Mouse (Mus musculus) heart, postnatal 10 days (tissue): ENCODE results near the gene Vmn2r80. TPM values are rescaled to one million over a fixed set of nuclear protein-coding genes. Genes with fewer than 3 reads are reported as not detected.
"Not testable (repeated sequence)": the region's sequence is repeated elsewhere in the genome, so short reads cannot be mapped to it uniquely, and the experiment has no call there.

ENCODE experiments used
- DNase-seq, 2 experiments: peaks; one replicate each; pipeline ENCODE4 v3.0.0; 2021
- intact Hi-C: fragments of 180-260 bp; cut with DNase I; formaldehyde crosslinking; loops from one replicate; pipeline ENCODE4 v1.15.1; 2025
- total RNA-seq, 2 experiments: library from RNA; stranded (reverse); gene quantifications; 2 replicates each; pipeline ENCODE4 v1.2.3; 2021

Gene Vmn2r80
- total RNA-seq, result not detected

DNA sequence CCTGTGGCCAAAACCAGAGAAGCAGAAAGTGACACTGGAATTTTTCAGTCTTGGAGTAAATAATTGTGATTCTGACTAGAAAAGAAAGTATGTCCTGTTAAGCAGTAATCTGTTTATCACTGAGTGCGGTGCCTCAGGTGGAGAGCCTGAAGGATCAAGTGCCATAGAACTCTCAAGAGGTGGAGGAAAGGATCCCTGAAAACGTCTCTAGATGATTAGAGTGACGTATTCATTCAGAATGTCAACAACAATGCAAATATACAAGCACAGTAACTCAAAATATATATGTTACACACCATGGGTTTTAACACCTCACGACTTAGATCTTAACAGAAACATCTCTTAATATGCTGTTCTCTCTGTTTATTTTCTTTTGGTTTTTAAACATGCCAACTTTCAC is at the start of gene Vmn2r80:
Gene Vmn2r80 (plus strand): TSS at position 301 of the 400 bp plus-strand sequence.
- DNase-seq, intact Hi-C loops: not testable (repeated sequence)

DNA sequence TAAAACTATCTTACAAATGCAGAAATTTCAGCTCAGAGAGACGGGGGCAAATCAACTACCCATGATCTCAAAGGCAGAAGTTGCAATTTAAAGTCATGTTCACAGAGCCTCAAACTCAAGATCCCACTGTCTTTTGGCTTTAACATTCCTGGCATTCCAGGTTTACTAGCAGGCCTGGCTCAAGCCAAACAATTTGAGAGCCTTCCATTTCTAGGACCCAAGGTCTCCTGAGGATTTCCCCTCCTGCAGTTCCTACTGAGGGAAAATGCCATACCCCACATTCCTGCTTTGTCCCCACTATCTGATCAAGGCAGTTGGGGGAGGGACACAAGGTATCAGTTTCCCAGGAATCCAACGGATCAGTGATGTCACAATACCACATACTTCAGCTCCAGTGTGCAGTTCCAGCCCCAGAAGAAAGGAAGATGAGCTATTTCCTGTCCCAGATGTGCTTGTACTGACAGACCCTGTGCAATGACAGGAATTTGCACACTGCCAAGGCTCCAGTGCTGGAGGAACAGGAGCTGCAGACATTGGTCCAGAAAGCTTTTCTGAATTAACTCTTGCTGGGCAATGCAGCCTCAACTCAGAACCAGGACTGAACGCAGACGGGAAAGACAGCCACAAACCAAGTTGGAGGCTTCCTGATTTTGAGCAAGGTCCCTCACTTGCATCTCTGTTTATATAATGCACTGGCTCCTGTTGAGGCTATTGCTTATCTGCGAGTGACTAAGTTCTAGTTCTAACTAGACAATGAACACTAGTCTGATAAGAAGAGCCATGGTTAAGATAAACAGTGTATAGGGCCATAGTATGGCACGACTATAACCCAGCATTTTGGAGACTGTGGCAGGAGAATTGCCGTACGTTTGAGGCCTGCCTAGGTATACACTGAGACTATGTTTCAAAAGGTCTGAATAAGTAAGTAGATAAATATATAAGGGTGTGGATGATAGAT is 42.0 kb upstream of the Vmn2r80 start:
- DNase-seq, result peak; percentile 6 to 20
- intact Hi-C loops, result no loop called here

DNA sequence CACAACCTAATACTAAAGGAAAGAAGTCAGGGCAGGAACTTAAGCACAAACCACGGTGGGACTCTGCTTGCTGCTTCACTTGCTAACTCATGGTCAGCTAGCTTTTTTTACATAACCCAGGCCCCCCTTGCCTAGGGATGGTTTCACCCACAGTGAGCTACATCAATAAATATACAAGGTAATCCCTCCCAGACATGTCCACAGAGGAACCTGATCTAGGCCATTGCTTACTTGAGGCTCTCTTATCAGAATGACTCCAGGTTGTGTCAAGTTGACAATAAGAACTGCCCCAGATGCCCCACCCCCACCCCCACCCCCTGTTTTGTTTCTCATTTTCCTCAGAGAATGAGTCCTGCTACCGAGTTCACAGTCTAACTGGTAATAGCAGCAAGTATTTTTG is 41.0 kb upstream of the Vmn2r80 start:
- intact Hi-C loops, result no loop called here
- DNase-seq, result no peak

DNA sequence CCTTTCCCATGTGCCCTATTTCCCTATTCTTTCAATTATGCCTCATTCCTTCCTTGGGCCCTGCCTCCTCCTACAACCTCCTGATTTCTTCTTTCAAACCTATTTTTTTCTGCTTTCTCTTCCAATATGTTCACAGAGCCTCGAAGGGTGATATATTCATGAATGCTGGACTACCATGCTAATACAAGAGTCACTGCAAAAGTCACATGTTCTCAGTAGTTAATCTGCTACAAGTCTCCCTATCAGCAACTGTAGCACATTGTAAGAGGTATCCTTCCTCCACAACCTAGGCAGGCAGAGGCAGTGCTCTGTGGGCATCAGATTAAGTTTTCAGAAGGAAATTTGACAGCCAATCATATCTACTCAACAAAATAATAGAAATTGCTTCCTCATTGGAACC is 39.4 kb upstream of the Vmn2r80 start:
- no peak for DNase-seq
- intact Hi-C loops, result no loop called here

DNA sequence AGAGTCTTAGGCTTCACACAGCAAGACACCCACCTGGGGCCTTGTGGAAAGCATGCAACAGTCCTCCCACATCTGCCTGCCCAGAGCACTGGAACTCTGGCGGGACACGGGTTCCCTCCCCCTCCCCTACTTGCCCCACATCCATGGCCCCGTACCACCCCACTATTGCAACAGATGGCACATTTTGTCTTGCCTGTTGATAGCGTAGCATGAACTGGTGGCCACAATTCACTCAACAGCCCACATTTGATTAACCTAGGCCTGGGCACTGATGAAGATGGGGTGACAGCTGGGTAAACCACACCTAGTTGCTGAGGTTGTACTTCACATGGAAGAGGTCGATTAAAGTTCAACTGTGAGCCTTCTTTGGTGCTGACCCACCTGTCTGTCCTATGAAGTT is 38.1 kb upstream of the Vmn2r80 start:
- intact Hi-C loops, result no loop called here
- no peak for DNase-seq

DNA sequence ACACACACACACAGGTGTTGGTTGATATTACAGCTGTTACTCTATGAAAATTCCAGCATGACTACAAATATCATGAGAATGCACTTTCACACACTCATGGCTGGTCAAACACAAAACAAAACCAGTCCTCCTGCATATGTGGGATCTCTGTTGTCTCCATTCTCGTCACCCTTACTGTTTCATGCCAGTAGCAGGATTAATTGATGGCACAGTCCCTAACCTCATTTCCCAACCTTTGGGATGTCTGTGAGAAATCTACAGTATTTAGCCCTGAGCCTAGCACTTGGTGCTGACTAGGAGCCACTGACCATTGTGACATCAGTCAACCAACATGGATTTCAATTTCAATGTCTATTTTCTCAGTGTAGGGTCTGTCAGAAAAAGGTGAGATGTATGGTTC is 33.5 kb upstream of the Vmn2r80 start:
- no peak for DNase-seq
- intact Hi-C loops, result no loop called here

DNA sequence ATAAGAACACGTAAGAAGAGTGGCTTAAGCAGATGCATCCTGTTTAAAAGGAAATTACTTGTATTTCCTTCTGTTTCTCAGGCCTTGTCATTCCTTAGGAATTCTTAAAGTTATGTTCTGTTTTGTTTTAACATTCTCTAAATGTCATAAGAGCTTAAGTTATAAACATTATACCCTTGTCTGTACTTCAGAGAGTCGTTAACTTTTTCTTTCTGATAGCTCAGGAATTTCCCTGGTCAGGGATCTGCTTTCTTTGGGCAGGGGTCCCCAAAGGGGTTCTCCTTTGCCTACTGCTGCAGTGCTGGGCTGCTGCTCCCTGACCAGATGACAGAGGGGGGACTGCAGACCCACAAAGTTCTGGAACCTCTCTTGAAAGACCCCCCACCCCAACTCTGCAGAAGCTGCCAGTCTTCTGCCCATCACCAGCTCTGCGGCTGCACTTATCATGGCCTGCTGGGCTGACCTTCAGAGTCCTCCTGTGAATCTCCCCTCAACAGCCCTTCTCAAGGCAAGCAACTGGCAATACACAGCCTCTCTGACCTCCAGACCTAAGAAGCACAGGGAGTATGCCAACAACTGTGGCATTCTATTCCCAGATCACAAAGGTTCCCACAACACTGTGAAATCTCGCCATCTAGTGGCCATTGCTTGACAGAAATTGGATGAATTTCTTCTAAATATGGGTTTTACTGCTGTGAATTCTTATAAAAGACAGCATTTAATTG is 32.3 kb upstream of the Vmn2r80 start:
- intact Hi-C loops, result loop anchor here (1.0 kb wide), 1 partner anchor 360 kb away; no protein-coding TSS in a partner anchor
- DNase-seq, result peak; percentile 65 to 79

DNA sequence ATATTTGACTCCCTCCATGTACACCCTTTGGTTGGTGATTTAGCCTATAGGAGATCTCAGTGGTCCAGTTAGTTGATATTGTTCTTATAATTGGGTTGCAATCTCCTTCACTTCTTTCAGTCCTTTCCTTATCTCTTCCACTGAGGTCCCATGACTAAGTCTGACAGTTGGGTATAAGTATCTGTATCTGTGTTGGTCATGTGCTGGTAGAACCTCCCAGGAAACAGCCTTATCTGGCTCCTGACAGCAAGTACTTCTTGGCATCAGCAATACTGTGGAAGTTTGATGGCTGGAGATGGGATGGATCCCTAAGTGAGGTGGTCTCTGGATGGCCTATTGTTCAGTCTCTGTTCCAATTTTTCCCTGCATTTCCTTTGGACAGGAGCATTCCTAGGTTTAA is 3.0 kb downstream of the Vmn2r80 start:
- no peak for DNase-seq
- intact Hi-C loops, result no loop called here

DNA sequence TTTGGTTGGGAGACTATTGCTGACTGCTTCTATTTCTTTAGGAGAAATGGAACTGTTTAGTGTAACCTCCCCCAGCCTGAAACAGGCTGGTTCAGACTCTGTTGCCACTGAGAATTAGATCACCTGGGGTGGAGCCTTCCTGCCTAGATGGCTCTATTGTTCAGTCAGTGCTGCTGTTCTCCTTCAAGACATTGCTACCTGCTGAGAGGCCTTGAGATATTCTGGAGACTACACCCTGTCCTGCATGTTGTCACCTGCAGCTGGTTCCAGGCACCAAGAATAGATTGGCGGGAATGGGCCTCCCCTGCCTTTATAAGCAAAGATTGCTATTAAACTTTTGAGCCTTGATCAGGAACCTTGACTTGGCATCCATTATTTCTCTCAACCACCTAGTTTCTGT is 51.4 kb downstream of the Vmn2r80 start:
- DNase-seq, intact Hi-C loops: not testable (repeated sequence)

DNA sequence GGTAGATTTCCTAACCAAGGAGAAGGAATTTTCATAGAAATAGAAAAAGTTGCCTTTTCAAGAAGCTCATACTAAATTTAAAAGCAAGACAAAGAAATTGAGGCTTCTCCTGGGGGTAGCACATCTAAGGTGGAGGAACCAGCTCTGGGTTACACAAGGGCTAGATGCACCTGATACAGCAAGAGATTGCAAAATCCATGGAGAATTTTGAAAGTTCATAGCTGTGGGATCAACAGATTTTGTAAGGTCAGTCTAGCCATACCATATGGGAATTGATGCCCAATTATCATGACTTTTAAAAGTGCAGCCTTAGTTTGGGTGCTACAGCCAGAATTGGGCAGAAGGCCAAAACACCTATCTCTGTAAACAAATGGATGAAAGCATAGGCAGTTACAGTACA is 71.9 kb downstream of the Vmn2r80 start:
- intact Hi-C loops, result no loop called here
- no peak for DNase-seq

DNA sequence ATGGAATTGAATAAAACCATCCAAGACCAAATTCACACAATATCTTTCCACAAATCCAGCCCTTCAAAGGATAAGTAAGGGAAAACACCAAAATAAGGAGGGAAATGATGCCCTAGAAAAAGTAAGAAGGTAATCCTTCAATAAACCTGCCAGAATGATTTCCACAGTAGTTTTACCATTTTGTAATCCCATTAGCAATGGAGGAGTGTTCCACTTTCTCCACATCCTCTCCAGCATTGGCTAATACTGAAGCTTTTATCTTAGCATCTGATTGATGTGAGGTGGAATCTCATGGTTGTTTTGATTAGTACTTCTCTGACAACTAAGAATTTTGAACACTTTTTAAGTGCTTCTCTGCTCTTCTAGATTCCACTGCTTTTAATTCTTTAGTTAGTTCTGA is 73.0 kb downstream of the Vmn2r80 start:
- DNase-seq, result no peak
- intact Hi-C loops, result no loop called here

DNA sequence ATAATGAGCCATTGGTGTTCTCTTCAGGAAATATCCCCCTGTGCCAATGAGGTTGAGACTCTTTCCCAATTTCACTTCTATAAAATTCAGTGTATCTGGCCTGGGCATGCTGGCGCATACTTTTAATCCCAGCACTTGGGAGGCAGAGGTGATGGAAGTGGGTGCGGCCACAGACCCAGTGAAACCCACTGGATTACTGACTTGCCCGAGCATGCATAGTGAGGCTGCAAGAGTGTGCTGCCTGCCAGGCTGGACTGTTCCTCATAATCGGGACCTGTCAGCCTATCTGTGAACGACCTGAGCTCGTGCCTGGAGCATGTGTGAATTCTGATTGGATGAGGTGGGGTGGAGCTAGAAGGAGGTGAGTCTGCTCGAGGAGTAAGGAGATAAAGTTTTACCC is 73.6 kb downstream of the Vmn2r80 start:
- intact Hi-C loops, result no loop called here
- DNase-seq, result no peak

Other genes with a start within 250 kb of the Vmn2r80 start
- not detected for gene Olfr1354, start 235.6 kb upstream of the Vmn2r80 start, total RNA-seq
- not detected for gene Olfr8, start 198.1 kb upstream of the Vmn2r80 start, total RNA-seq
- not detected for gene Olfr1353, start 185.5 kb upstream of the Vmn2r80 start, total RNA-seq
- gene Olfr1352, start 167.7 kb upstream of the Vmn2r80 start, total RNA-seq, result not detected
- gene Olfr1351, start 136.3 kb upstream of the Vmn2r80 start, total RNA-seq, result not detected
- not detected for gene Olfr57, start 120.0 kb upstream of the Vmn2r80 start, total RNA-seq
- 10 to 100 TPM; 15.3 to 18.8 TPM for gene 2610008E11Rik, start 51.2 kb upstream of the Vmn2r80 start, total RNA-seq
- not detected for gene Vmn2r81, start 98.9 kb downstream of the Vmn2r80 start, total RNA-seq
- not detected for gene Vmn2r82, start 207.8 kb downstream of the Vmn2r80 start, total RNA-seq